Mouse (Mus musculus) stomach, embryonic 15.5 days (tissue): ENCODE measurements around the gene Sp8. TPM values are rescaled to one million over a fixed set of nuclear protein-coding genes. Genes with fewer than 3 reads are reported as not detected.

Experiments
- ATAC-seq: fragments of 200-750 bp; cut with Nextera tagmentation; 2 replicates; pipeline ENCODE4 v1.8.0; 2017; ENCODE audit warnings: low read depth, moderate number of reproducible peaks, moderate TSS enrichment; ENCODE audit not compliant: insufficient read depth, low FRiP score
- H3K27ac ChIP-seq: fragments of 300-500 bp; sonication (generic); 2 replicates; pipeline ENCODE4 v1.5.1; 2015; ENCODE audit warnings: mild to moderate bottlenecking, inconsistent platforms
- H3K27me3 ChIP-seq: fragments of 300-500 bp; sonication (generic); replicated peaks from 2 replicates; pipeline ENCODE4 v1.6.1; 2015; ENCODE audit warnings: inconsistent platforms
- H3K36me3 ChIP-seq: fragments of 300-500 bp; sonication (generic); 2 replicates; pipeline ENCODE4 v1.6.1; 2015; ENCODE audit warnings: inconsistent platforms
- H3K4me1 ChIP-seq: fragments of 300-500 bp; sonication (generic); 2 replicates; pipeline ENCODE4 v1.6.1; 2015; ENCODE audit warnings: inconsistent platforms
- H3K4me2 ChIP-seq: fragments of 300-500 bp; sonication (generic); 2 replicates; pipeline ENCODE4 v1.6.1; 2015; ENCODE audit warnings: mild to moderate bottlenecking, inconsistent platforms
- H3K4me3 ChIP-seq: fragments of 300-500 bp; sonication (generic); replicated peaks from 2 replicates; pipeline ENCODE4 v1.5.1; 2015; ENCODE audit warnings: inconsistent platforms
- H3K9ac ChIP-seq: fragments of 300-500 bp; sonication (generic); 2 replicates; pipeline ENCODE4 v1.6.1; 2015; ENCODE audit warnings: inconsistent platforms
- H3K9me3 ChIP-seq: fragments of 300-500 bp; sonication (generic); 2 replicates; pipeline ENCODE4 v1.6.1; 2016; ENCODE audit warnings: inconsistent platforms
- WGBS: fragments of 180-500 bp; shearing (Covaris S2); methylation state at CpG from one replicate; pipeline ENCODE4 v1.1.7; 2015; 5-methylcytosine and 5-hydroxymethylcytosine counted together
- polyA plus RNA-seq: library from polyadenylated mRNA; unstranded; fragments of >200 nt; fragmentation: Nextera tagmentation; extraction: Ambion mirVana; gene quantifications from 2 replicates; pipeline ENCODE4 v1.2.1, GENCODE M21; 2015

Sp8 gene
- not detected in 2 replicates for polyA plus RNA-seq

DNA sequence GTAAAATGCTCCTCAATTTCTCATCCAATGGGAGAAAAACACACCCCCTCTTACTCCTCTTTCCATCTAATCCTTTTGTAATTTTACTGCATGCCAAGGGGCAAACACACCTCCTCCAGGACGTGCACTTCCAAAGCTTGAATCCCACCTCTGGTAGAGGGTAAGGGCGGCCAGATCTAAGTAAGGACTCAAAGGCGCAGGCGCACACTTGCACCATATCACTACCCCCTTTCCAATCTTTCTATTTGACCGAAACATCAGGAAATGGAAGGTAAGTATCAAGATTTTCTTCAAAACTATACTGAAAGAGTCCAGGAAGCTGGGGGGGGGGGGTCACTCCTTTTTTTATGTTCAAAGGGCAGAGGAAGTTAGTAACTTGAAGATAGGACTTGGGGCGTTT is at the start of gene Sp8:
Sp8 (plus strand) TSS at position 109 of the 400 bp plus-strand sequence.
- no peak within 1 kb of the TSS for H3K9ac ChIP-seq
- no peak for ATAC-seq

DNA sequence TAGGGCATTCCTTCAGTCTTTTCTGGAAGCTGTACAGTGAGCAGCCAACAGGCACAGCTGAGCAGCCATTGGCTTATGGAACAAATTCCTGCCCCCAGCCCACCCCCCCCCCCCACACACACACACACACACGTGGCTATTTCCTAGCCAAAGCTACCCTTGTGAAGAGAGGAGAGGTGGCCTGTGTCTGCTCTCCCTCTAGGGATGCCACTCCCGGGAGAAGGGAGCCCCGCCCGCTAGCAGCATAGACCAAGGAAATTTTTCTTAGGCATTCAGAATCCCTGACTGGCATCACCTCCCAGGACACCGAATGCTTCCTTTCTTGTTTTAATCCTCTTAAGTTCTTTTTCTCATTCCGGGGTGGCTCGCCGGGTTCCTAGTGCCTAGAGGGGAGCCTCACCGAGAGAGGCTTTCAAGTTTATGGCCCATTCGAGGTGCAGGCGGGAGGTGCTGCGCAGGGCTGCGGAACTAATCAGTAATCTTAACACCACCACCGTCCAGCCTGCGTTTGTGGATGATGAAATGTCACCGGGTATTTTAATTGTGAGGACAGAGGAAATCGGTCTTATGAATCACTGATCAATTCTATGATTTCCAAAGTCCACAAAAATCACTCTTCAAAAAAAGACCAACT is 34.7 kb upstream of the Sp8 start:
- Histone ChIP-seq H3K36me3 (no peaks in the 10 kb centered on the region), H3K9me3 (no peaks in the 10 kb centered on the region), H3K4me1 (no peaks in the 10 kb centered on the region), H3K9ac (no peak overlapping the region), H3K27me3 (no peaks in the 10 kb centered on the region), H3K4me2 (no peak overlapping the region), H3K27ac (no peak overlapping the region), H3K4me3 (no peak overlapping the region)
- no peak for ATAC-seq
- WGBS, result 4% methylated on average over 17 of the region's 17 CpGs

More for the DNA sequence above, at the start of gene Sp8:
- Histone ChIP-seq H3K9me3 (no peaks in the 10 kb centered on the region), H3K4me1 (peaks cover 29% of the 10 kb centered on the region), H3K27ac (no peak within 1 kb of the TSS), H3K4me2 (peak within 1 kb of the TSS; percentile 64), H3K36me3 (no peaks in the 10 kb centered on the region), H3K4me3 (peak within 1 kb of the TSS; percentile 41), H3K27me3 (peaks cover 84% of the 10 kb centered on the region)
- WGBS, result under 1% methylated on average over 6 of the region's 6 CpGs

DNA sequence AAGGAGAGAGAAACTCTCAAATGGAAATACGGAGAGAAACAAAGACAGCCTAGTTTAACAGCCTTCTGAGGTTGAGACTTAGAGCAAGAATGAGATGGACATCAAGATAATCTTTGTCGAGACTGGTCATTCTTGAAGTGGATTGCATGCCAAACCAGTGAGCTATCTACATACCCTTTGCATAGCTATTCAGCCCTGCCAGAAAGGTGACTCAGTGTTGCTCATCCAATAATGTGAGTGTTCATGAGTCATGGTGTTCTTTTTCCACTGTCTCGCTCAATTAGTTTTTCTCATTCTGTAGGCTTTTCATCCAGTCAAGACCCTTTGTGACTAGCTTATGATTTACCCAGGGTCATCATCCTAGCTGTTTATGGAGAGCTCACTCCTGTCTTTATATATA is 31.6 kb upstream of the Sp8 start:
- no peak overlapping the region for H3K4me2 ChIP-seq
- H3K27ac ChIP-seq, result no peak overlapping the region
- 75% methylated on average over 3 of the region's 3 CpGs for WGBS
- H3K4me3 ChIP-seq, result no peak overlapping the region
- no peaks in the 10 kb centered on the region for H3K4me1 ChIP-seq
- H3K9ac ChIP-seq, result no peak overlapping the region
- no peaks in the 10 kb centered on the region for H3K9me3 ChIP-seq
- no peaks in the 10 kb centered on the region for H3K36me3 ChIP-seq
- no peak for ATAC-seq
- no peaks in the 10 kb centered on the region for H3K27me3 ChIP-seq

DNA sequence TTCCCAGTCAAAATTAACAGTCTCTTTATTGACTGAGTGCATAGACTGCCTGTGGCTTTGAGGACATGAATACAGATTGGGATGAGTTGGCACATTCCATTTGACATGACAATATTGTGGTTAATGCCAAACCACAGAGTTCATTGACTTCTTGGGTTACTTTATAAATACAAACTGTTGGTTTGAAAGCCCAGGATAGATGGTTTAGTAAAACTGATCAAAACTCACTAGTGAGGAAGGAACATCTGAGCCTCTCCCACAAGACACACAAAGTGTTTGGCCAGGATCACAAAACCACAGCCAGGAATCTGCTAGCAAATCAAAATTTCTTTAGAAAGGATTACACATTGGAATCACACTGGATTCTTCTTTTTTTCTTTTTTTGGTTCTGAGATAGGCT is 30.0 kb upstream of the Sp8 start:
- Histone ChIP-seq H3K4me1 (no peaks in the 10 kb centered on the region), H3K9me3 (no peaks in the 10 kb centered on the region), H3K27ac (no peak overlapping the region), H3K4me2 (no peak overlapping the region), H3K27me3 (no peaks in the 10 kb centered on the region), H3K36me3 (no peaks in the 10 kb centered on the region), H3K9ac (no peak overlapping the region), H3K4me3 (no peak overlapping the region)
- ATAC-seq, result no peak

DNA sequence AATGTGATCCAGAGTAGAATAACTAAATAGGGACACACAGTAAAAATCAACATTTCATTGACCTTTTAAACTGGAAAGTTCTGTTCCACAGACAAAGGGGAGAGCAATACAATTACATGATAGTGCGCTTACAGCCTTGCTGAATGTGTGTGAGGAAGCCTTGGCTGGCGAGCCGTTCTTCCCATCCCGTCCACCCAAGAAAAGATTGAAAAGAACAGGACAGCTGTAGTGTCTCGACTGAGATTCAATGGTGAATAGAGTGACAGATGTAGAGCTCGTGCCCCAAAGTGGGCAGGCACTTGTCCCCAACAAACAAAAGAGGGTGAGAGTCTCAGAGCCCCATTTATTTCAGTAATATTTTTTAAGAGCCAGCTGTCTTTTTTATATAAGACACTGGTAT is 16.2 kb upstream of the Sp8 start:
- no peak overlapping the region for H3K27ac ChIP-seq
- no peak overlapping the region for H3K9ac ChIP-seq
- no peak for ATAC-seq
- no peaks in the 10 kb centered on the region for H3K9me3 ChIP-seq
- H3K36me3 ChIP-seq, result no peaks in the 10 kb centered on the region
- no peaks in the 10 kb centered on the region for H3K4me1 ChIP-seq
- H3K4me3 ChIP-seq, result no peak overlapping the region
- no peaks in the 10 kb centered on the region for H3K27me3 ChIP-seq
- H3K4me2 ChIP-seq, result no peak overlapping the region
- WGBS, result 83% methylated on average over 6 of the region's 6 CpGs

DNA sequence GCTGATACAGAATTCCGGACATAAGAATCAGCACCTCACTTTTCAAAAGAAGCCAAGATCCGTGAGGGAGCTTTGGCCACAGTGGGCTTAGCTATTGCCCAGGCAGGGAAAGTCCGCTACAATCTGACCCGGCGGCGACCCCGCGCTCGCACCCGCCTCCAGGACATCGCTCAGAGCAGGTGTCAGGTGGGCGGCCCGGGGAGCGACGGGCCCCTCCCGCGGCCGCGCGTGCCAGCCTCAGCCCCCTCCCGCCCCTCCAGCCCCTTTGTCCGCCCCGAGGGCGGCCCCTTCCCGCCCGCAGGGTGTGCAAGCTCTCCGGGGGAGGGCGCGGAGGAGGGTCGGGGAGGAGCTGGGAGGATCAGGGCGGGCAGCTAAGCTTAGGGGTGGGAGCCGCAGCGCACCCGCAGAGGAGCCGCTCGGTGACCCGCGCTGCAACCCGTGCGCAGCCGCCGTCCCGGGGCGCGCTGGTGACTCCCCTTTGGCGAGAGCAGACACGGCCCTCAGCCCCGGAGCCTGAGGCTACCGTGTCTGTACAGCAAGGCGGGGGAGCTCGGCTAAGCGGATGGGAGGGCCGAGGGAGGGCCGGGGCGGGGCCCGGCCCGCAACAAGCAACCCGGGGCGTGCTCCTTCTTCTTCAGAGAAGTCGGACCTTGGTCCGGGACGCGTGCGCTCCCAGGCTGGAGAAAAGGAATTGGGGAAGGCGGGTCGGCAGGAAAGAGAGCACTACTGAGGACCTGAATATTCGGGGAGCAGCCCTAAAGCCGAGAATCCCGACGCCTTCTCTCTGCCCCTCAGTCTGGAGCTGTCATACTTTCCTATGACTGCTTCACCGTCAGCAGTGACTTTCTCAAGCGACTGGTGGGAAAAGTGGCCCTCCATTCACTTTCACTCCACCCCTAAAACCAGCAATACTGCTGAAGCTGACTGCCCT is 9.5 kb upstream of the Sp8 start:
- Histone ChIP-seq H3K4me2 (peak overlapping the region; percentile 94), H3K4me3 (peak overlapping the region; percentile 54), H3K9ac (no peak overlapping the region), H3K36me3 (no peaks in the 10 kb centered on the region), H3K27me3 (peaks cover 47% of the 10 kb centered on the region), H3K4me1 (peaks cover 12% of the 10 kb centered on the region), H3K9me3 (no peaks in the 10 kb centered on the region), H3K27ac (no peak overlapping the region)
- under 1% methylated on average over 62 of the region's 72 CpGs for WGBS
- ATAC-seq, result peak; percentile 84

DNA sequence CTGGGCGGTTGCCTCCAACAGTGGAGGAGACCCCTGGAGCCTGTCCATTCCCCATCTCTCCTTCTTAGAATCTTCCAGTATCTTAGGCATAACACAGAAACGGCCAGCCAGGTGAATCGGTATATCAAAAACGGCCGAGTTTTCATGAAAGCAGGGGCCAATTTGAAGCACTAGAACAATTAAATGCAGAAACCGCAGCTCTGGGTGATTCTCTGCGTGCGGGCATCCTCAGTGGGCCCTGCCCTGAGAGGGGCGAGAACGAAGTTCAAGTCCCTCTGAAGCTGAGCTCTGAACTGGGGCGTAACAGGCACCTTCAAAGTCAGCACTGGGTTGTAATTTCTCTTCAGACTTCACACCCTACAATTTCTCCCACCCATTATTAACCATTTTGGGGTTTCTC is 8.8 kb upstream of the Sp8 start:
- Histone ChIP-seq H3K4me1 (peaks cover 12% of the 10 kb centered on the region), H3K27ac (no peak overlapping the region), H3K9ac (no peak overlapping the region), H3K4me3 (peak overlapping the region; percentile 54), H3K4me2 (peak overlapping the region; percentile 94), H3K9me3 (no peaks in the 10 kb centered on the region), H3K36me3 (no peaks in the 10 kb centered on the region), H3K27me3 (peaks cover 50% of the 10 kb centered on the region)
- WGBS, result 3% methylated on average over 11 of the region's 11 CpGs
- no peak for ATAC-seq

DNA sequence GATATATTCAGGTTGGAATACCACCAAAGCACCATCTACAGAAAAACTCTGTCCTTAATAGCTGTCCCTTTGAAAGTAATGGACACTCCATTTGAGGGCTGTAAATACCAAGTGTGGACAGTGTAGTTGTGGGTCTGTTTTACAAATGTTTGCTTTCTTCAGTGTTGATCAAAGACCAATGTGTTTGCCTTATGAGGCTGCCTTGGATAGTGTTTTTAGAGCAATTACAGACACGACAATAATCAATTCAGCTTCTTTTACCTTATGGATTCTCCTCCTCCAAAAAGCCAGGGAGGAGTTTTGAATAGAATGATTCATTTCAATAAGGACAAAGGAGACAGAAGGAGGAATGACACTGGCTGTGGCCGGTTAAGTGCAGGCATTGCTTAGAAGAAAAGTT is 7.9 kb upstream of the Sp8 start:
- Histone ChIP-seq H3K36me3 (no peaks in the 10 kb centered on the region), H3K4me2 (no peak overlapping the region), H3K4me3 (no peak overlapping the region), H3K9me3 (no peaks in the 10 kb centered on the region), H3K27ac (no peak overlapping the region), H3K9ac (no peak overlapping the region), H3K4me1 (peaks cover 15% of the 10 kb centered on the region), H3K27me3 (peaks cover 59% of the 10 kb centered on the region)
- ATAC-seq, result no peak
- 5% methylated on average over 2 of the region's 2 CpGs for WGBS

DNA sequence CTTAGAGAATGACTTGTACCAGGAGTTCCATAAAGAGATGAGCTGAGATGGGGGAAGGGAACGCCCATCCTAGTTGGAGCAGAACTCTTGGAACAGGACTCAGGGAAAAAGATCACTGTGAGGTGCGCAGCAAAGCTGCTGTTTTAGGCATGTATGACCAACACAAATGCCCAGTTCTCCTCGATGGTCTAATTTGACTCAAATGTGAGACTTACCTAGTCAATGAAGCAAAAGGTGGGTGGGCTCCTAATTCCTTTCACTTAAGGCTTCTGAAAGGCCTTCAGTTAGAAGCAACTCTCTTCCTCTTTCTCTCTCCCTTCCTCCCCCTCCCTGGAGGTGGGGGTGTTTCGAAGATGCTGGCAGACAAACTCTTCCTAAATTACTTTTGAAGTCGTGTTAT is 6.7 kb upstream of the Sp8 start:
- Histone ChIP-seq H3K4me2 (no peak overlapping the region), H3K36me3 (no peaks in the 10 kb centered on the region), H3K27ac (no peak overlapping the region), H3K9me3 (no peaks in the 10 kb centered on the region), H3K27me3 (peaks cover 70% of the 10 kb centered on the region), H3K4me3 (no peak overlapping the region), H3K4me1 (peaks cover 15% of the 10 kb centered on the region), H3K9ac (no peak overlapping the region)
- WGBS, result 15% methylated on average over 5 of the region's 5 CpGs
- no peak for ATAC-seq

DNA sequence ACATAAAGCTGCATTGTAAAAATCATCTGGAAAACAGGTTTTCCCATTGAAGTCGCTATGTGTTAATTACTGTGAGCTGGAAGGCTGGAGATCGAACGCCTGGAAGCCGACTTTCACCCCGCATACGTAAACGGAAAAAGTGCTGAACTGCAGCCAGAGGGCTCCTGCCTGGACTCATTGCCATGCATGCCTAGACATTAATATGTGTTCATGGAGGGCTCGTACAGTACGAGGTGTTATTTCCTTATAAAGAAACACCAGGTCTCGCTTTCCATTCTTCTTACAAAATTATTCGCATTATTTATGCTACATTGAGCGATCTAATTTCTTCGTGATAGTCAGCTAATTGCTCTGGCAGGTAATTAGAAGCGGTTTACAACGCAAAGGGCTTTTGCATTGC is 5.8 kb upstream of the Sp8 start:
- Histone ChIP-seq H3K27ac (no peak overlapping the region), H3K4me1 (peaks cover 15% of the 10 kb centered on the region), H3K9me3 (no peaks in the 10 kb centered on the region), H3K9ac (no peak overlapping the region), H3K4me3 (no peak overlapping the region), H3K4me2 (no peak overlapping the region), H3K36me3 (no peaks in the 10 kb centered on the region), H3K27me3 (peaks cover 79% of the 10 kb centered on the region)
- WGBS, result 3% methylated on average over 15 of the region's 15 CpGs
- ATAC-seq, result no peak

DNA sequence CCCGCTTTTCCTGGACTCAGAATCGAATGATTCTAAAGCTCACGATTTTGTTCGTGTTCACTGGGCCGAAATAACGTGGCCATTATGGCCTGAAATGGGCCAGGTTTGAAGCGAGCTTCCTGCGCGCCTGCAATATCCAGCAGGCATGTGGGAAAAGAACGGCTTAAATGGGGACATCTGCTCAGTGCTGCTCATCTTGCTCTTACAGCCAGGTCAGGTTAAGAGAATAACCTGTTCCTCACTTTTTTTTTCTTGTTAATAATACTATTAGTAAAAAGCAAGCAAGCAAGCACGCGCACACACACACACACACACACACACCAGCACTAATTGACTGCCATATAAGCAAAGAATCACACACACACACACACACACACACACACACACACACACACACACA is 5.3 kb upstream of the Sp8 start:
- Histone ChIP-seq H3K4me1 (peaks cover 15% of the 10 kb centered on the region), H3K36me3 (no peaks in the 10 kb centered on the region), H3K27me3 (peaks cover 82% of the 10 kb centered on the region), H3K27ac (no peak overlapping the region), H3K9ac (no peak overlapping the region), H3K4me3 (no peak overlapping the region), H3K4me2 (no peak overlapping the region), H3K9me3 (no peaks in the 10 kb centered on the region)
- no peak for ATAC-seq
- 1% methylated on average over 12 of the region's 12 CpGs for WGBS

DNA sequence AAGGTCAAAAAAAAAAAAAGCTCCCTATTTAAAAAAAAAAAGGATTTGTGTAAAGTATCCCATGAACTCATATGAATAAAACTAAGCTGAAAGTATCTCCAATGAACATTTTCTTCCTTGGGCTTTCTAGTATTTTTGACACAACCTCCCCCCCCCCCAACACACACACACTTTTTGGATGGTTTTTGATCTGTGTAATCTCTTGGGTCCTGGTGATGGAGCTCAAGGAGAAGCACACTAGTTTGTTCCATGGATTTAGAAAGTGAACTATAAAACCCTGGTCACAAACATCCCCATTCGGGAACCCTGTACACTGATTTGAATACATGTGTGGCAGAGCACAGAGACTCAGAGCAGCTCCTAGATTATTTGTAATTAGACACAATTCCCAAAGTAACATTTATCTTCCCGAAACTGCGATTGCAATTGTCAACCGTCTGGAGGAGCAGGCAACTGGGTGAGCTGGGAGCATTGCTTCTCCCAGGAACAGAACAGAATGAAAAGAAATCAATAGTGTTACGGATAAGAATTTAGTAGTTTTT is 4.7 kb upstream of the Sp8 start:
- H3K27me3 ChIP-seq, result peaks cover 82% of the 10 kb centered on the region
- ATAC-seq, result no peak

More for the DNA sequence above, 4.7 kb upstream of the Sp8 start:
- Histone ChIP-seq H3K4me1 (peaks cover 14% of the 10 kb centered on the region), H3K9ac (no peak overlapping the region), H3K4me3 (no peak overlapping the region), H3K27ac (no peak overlapping the region), H3K36me3 (no peaks in the 10 kb centered on the region), H3K4me2 (no peak overlapping the region), H3K9me3 (no peaks in the 10 kb centered on the region)
- 7% methylated on average over 5 of the region's 5 CpGs for WGBS
